Mouse (Mus musculus): Measurements from ENCODE around the gene Tex11. TPM values are rescaled to one million over a fixed set of nuclear protein-coding genes. Genes with fewer than 3 reads are reported as not detected.

Tex11 gene
- polyA plus RNA-seq, 1 experiment from 2014 or later: 0.05 TPM

GRCm38 (mm10) chrX:100811129-100811528 lies 248.3 kb downstream of the Tex11 start:
- H3K9ac ChIP-seq (ENCODE audit: low read depth, low read length): no peak overlapping the region
- no peak overlapping the region for H3K4me2 ChIP-seq (replicated peaks; ENCODE audit: low read depth)
- H3K4me3 ChIP-seq (ENCODE audit: low read depth, low read length): no peak overlapping the region
- peaks cover 10% of the 10 kb centered on the region; the same call in 1 of the 2 replicates for H3K36me3 ChIP-seq (ENCODE audit: control insufficient read depth, insufficient read depth)
- H3K9me3 ChIP-seq (ENCODE audit: control insufficient read depth): no peaks in the 10 kb centered on the region
- WGBS: 85% methylated on average over 4 of the region's 4 CpGs
- no peaks in the 10 kb centered on the region for H3K27me3 ChIP-seq (replicated peaks; ENCODE audit: control insufficient read depth, insufficient read depth, low read length)
- no peak for ATAC-seq
- no peaks in the 10 kb centered on the region for H3K4me1 ChIP-seq (replicated peaks; ENCODE audit: control insufficient read depth, insufficient read depth, low read length)
- TF ChIP-seq CTCF (IDR thresholded peaks at IDR 0.05; ENCODE audit: low read depth): no peak
- H3K27ac ChIP-seq (ENCODE audit: low read depth, low read length): no peak overlapping the region

GRCm38 (mm10) chrX:100802034-100802433 lies 257.4 kb downstream of the Tex11 start:
- peak; percentile 29; the same call in 1 of the 2 replicates for ATAC-seq
- Histone ChIP-seq H3K9ac (ENCODE audit: low read depth, low read length) (no peak overlapping the region), H3K4me3 (ENCODE audit: low read depth, low read length) (no peak overlapping the region), H3K9me3 (ENCODE audit: control insufficient read depth) (no peaks in the 10 kb centered on the region), H3K27ac (ENCODE audit: low read depth, low read length) (no peak overlapping the region), H3K4me1 (replicated peaks; ENCODE audit: control insufficient read depth, insufficient read depth, low read length) (no peaks in the 10 kb centered on the region), H3K27me3 (replicated peaks; ENCODE audit: control insufficient read depth, insufficient read depth, low read length) (no peaks in the 10 kb centered on the region), H3K4me2 (replicated peaks; ENCODE audit: low read depth) (no peak overlapping the region), H3K36me3 (ENCODE audit: control insufficient read depth, insufficient read depth) (no peaks in the 10 kb centered on the region)
- WGBS: 46% methylated on average over 6 of the region's 6 CpGs
- no peak for TF ChIP-seq CTCF (IDR thresholded peaks at IDR 0.05; ENCODE audit: low read depth)

GRCm38 (mm10) chrX:100800643-100801042 lies 258.8 kb downstream of the Tex11 start:
- Histone ChIP-seq H3K9me3 (ENCODE audit: control insufficient read depth) (no peaks in the 10 kb centered on the region), H3K4me2 (replicated peaks; ENCODE audit: low read depth) (no peak overlapping the region), H3K4me1 (replicated peaks; ENCODE audit: control insufficient read depth, insufficient read depth, low read length) (no peaks in the 10 kb centered on the region), H3K27ac (ENCODE audit: low read depth, low read length) (no peak overlapping the region), H3K27me3 (replicated peaks; ENCODE audit: control insufficient read depth, insufficient read depth, low read length) (no peaks in the 10 kb centered on the region), H3K36me3 (ENCODE audit: control insufficient read depth, insufficient read depth) (no peaks in the 10 kb centered on the region), H3K4me3 (ENCODE audit: low read depth, low read length) (no peak overlapping the region), H3K9ac (ENCODE audit: low read depth, low read length) (no peak overlapping the region)
- no peak for TF ChIP-seq CTCF (IDR thresholded peaks at IDR 0.05; ENCODE audit: low read depth)
- no peak for ATAC-seq
- WGBS: 54% methylated on average over 2 of the region's 2 CpGs

- no peak overlapping the region for H3K9ac ChIP-seq (ENCODE audit: low read depth, low read length)
- peak; percentile 61 for TF ChIP-seq CTCF (IDR thresholded peaks at IDR 0.05; ENCODE audit: low read depth)
- WGBS: 67% methylated on average over 7 of the region's 7 CpGs
- no peaks in the 10 kb centered on the region for H3K27me3 ChIP-seq (replicated peaks; ENCODE audit: control insufficient read depth, insufficient read depth, low read length)
- H3K4me3 ChIP-seq (ENCODE audit: low read depth, low read length): no peak overlapping the region
- no peaks in the 10 kb centered on the region for H3K4me1 ChIP-seq (replicated peaks; ENCODE audit: control insufficient read depth, insufficient read depth, low read length)
- ATAC-seq: peak; percentile 72
- H3K36me3 ChIP-seq (ENCODE audit: control insufficient read depth, insufficient read depth): no peaks in the 10 kb centered on the region
- H3K4me2 ChIP-seq (replicated peaks; ENCODE audit: low read depth): no peak overlapping the region
- H3K27ac ChIP-seq (ENCODE audit: low read depth, low read length): peak overlapping the region; percentile 75
- H3K9me3 ChIP-seq (ENCODE audit: control insufficient read depth): no peaks in the 10 kb centered on the region
Observed at GRCm38 (mm10) chrX:100797851-100798527, 261.5 kb downstream of the Tex11 start.

GRCm38 (mm10) chrX:100797370-100797769 lies 262.1 kb downstream of the Tex11 start:
- no peak for TF ChIP-seq CTCF (IDR thresholded peaks at IDR 0.05; ENCODE audit: low read depth)
- Histone ChIP-seq H3K4me1 (replicated peaks; ENCODE audit: control insufficient read depth, insufficient read depth, low read length) (no peaks in the 10 kb centered on the region), H3K36me3 (ENCODE audit: control insufficient read depth, insufficient read depth) (no peaks in the 10 kb centered on the region), H3K4me2 (replicated peaks; ENCODE audit: low read depth) (no peak overlapping the region), H3K27me3 (replicated peaks; ENCODE audit: control insufficient read depth, insufficient read depth, low read length) (no peaks in the 10 kb centered on the region), H3K27ac (ENCODE audit: low read depth, low read length) (peak overlapping the region; percentile 75), H3K9me3 (ENCODE audit: control insufficient read depth) (no peaks in the 10 kb centered on the region), H3K4me3 (ENCODE audit: low read depth, low read length) (no peak overlapping the region), H3K9ac (ENCODE audit: low read depth, low read length) (no peak overlapping the region)
- ATAC-seq: peak; percentile 83
- 48% methylated on average over 4 of the region's 4 CpGs for WGBS

GRCm38 (mm10) chrX:100796741-100797090 lies 262.8 kb downstream of the Tex11 start:
- H3K4me2 ChIP-seq (replicated peaks; ENCODE audit: low read depth): peak overlapping the region; percentile 32; the same call in 1 of the 2 replicates
- ATAC-seq: peak; percentile 72
- no peaks in the 10 kb centered on the region for H3K9me3 ChIP-seq (ENCODE audit: control insufficient read depth)
- WGBS: 66% methylated on average over 3 of the region's 3 CpGs
- no peak overlapping the region for H3K9ac ChIP-seq (ENCODE audit: low read depth, low read length)
- no peaks in the 10 kb centered on the region for H3K4me1 ChIP-seq (replicated peaks; ENCODE audit: control insufficient read depth, insufficient read depth, low read length)
- H3K27ac ChIP-seq (ENCODE audit: low read depth, low read length): peak overlapping the region; percentile 75
- no peak for TF ChIP-seq CTCF (IDR thresholded peaks at IDR 0.05; ENCODE audit: low read depth)
- H3K27me3 ChIP-seq (replicated peaks; ENCODE audit: control insufficient read depth, insufficient read depth, low read length): no peaks in the 10 kb centered on the region
- H3K4me3 ChIP-seq (ENCODE audit: low read depth, low read length): no peak overlapping the region
- H3K36me3 ChIP-seq (ENCODE audit: control insufficient read depth, insufficient read depth): no peaks in the 10 kb centered on the region

Data from intestine, postnatal 0 days (tissue).